Mouse (Mus musculus) gastrocnemius, postnatal 36 days (tissue): ENCODE results near the gene Lin7b. TPM values are rescaled to one million over a fixed set of nuclear protein-coding genes. Genes with fewer than 3 reads are reported as not detected.

ENCODE experiments used
- DNase-seq, 2 experiments: peaks; one replicate each; pipeline ENCODE4 v3.0.0; 2022
- intact Hi-C: fragments of 180-260 bp; cut with DNase I; formaldehyde crosslinking; loops from one replicate; pipeline ENCODE4 v1.15.1; 2025
- total RNA-seq, 2 experiments: library from RNA; stranded (reverse); gene quantifications; 2 replicates each; pipeline ENCODE4 v1.2.3; 2021

The Lin7b gene
- total RNA-seq, 2 experiments from 2014 or later = not detected

DNA sequence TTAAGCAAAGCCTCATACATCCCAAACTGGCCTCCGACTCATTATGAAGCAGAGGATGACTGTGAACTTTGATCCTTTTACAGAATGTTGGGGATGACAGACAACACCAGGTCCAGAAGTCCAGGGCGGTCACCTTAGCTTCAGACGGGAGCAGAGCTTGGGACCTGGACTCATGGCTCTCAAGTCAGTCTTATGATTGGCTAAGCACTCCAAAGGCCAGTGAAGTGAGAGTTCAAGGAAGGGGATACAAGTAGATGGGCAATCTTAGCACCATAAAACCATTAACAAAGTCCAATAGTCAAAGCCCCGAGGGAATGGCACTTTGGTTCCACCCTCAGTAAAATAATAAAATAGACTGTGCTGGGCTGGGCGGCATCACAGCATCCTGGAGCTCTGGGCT lies 47.3 kb downstream of the Lin7b start:
- intact Hi-C loops = no loop called here

GRCm38 (mm10) chr7:45322245-45322644 lies 48.1 kb downstream of the Lin7b start:
- intact Hi-C loops = no loop called here
- no peak for DNase-seq

More for the DNA sequence above, 47.3 kb downstream of the Lin7b start:
- DNase-seq = no peak

Other genes with a start within 250 kb of the Lin7b start
- gene Rps11, start 246.1 kb downstream of the Lin7b start, total RNA-seq = 100 to 1,000 TPM; 388 to 460 TPM
- gene Rpl13a, start 241.8 kb downstream of the Lin7b start, total RNA-seq = 100 to 1,000 TPM; 488 to 598 TPM
- gene Gm45713, start 234.4 kb downstream of the Lin7b start, total RNA-seq = not detected
- gene Flt3l, start 234.2 kb downstream of the Lin7b start, total RNA-seq = 1 to 10 TPM; 2.8 to 4.0 TPM
- gene Pih1d1, start 216.3 kb downstream of the Lin7b start, total RNA-seq = 10 to 100 TPM; 28.6 to 36.2 TPM
- 10 to 100 TPM; 10.6 to 14.3 TPM for gene Aldh16a1, start 216.0 kb downstream of the Lin7b start, total RNA-seq
- gene Slc17a7, start 206.6 kb downstream of the Lin7b start, total RNA-seq = under 1 TPM; 0.76 to 0.79 TPM
- gene Gfy, start 191.0 kb downstream of the Lin7b start, total RNA-seq = not detected
- gene Pth2, start 189.6 kb downstream of the Lin7b start, total RNA-seq = not detected
- not detected for gene Ccdc155, start 165.7 kb downstream of the Lin7b start, total RNA-seq
- not detected for gene Dkkl1, start 158.4 kb downstream of the Lin7b start, total RNA-seq
- 1 to 10 TPM; 2.7 to 3.3 TPM for gene Tead2, start 154.8 kb downstream of the Lin7b start, total RNA-seq
- gene Cd37, start 131.5 kb downstream of the Lin7b start, total RNA-seq = 1 to 10 TPM in 1 of 2 experiments, under 1 TPM in 1; 0.79 to 1.5 TPM
- gene Slc6a16, start 129.5 kb downstream of the Lin7b start, total RNA-seq = not detected
- gene Slc6a21, start 93.1 kb downstream of the Lin7b start, total RNA-seq = not detected
- 10 to 100 TPM; 20.1 to 20.7 TPM for gene Trpm4, start 36.8 kb downstream of the Lin7b start, total RNA-seq
- gene Hrc, start 35.3 kb downstream of the Lin7b start, total RNA-seq = 100 to 1,000 TPM; 818 to 890 TPM
- gene Ppfia3, start 3.6 kb downstream of the Lin7b start, total RNA-seq = under 1 TPM; 0.07 to 0.08 TPM
- gene Snrnp70, start 25.2 kb upstream of the Lin7b start, total RNA-seq = 10 to 100 TPM; 70.2 to 84.1 TPM
- 10 to 100 TPM; 78.3 to 85.9 TPM for gene Kcna7, start 35.1 kb upstream of the Lin7b start, total RNA-seq
- gene Ntf5, start 43.1 kb upstream of the Lin7b start, total RNA-seq = 1 to 10 TPM; 3.4 to 5.5 TPM
- gene Lhb, start 50.2 kb upstream of the Lin7b start, total RNA-seq = under 1 TPM; 0.54 to 0.67 TPM
- 100 to 1,000 TPM; 275 to 279 TPM for gene Gys1, start 64.3 kb upstream of the Lin7b start, total RNA-seq
- 10 to 100 TPM; 22.1 to 23.0 TPM for gene Ruvbl2, start 67.5 kb upstream of the Lin7b start, total RNA-seq
- gene Ftl1, start 89.3 kb upstream of the Lin7b start, total RNA-seq = 100 to 1,000 TPM; 132 to 146 TPM
- gene Bax, start 96.3 kb upstream of the Lin7b start, total RNA-seq = 10 to 100 TPM; 13.8 to 14.6 TPM
- gene Tulp2, start 111.3 kb upstream of the Lin7b start, total RNA-seq = under 1 TPM in 1 of 2 experiments, not detected in 1; 0.39 TPM
- gene Gm45808, start 116.2 kb upstream of the Lin7b start, total RNA-seq = 1 to 10 TPM; 6.1 to 6.6 TPM
- gene Dhdh, start 118.2 kb upstream of the Lin7b start, total RNA-seq = 10 to 100 TPM; 11.4 to 12.8 TPM
- gene Nucb1, start 139.8 kb upstream of the Lin7b start, total RNA-seq = 10 to 100 TPM; 48.6 to 65.4 TPM
- gene Ppp1r15a, start 155.7 kb upstream of the Lin7b start, total RNA-seq = 10 to 100 TPM; 22.9 to 25.3 TPM
- gene Plekha4, start 155.7 kb upstream of the Lin7b start, total RNA-seq = 1 to 10 TPM; 3.0 to 4.8 TPM
- gene Hsd17b14, start 184.3 kb upstream of the Lin7b start, total RNA-seq = 1 to 10 TPM; 1.9 to 2.8 TPM
- gene Bcat2, start 199.6 kb upstream of the Lin7b start, total RNA-seq = 10 to 100 TPM; 55.7 to 86.8 TPM
- gene Fgf21, start 244.9 kb upstream of the Lin7b start, total RNA-seq = not detected
- gene Fut1, start 246.7 kb upstream of the Lin7b start, total RNA-seq = not detected